Mouse (Mus musculus) limb, embryonic 14.5 days (tissue): ENCODE results near the gene Dkk3. TPM values are rescaled to one million over a fixed set of nuclear protein-coding genes. Genes with fewer than 3 reads are reported as not detected.

ENCODE experiments used
- ATAC-seq: fragments of 200-750 bp; cut with Nextera tagmentation; 2 replicates; pipeline ENCODE4 v1.8.0; 2017; ENCODE audit warnings: low read depth, moderate number of reproducible peaks, moderate TSS enrichment; ENCODE audit not compliant: low FRiP score
- DNase-seq: peaks from one replicate; pipeline ENCODE4 v3.0.0-alpha.2; 2015; ENCODE audit warnings: low spot score
- H3K27ac ChIP-seq: fragments of 300-500 bp; sonication (generic); replicated peaks from 2 replicates; pipeline ENCODE4 v1.5.1; 2014; ENCODE audit warnings: low read depth, mild to moderate bottlenecking, low read length, moderate library complexity, mixed read lengths
- H3K27me3 ChIP-seq: fragments of 300-500 bp; sonication (generic); 2 replicates; pipeline ENCODE4 v1.6.1; 2014; ENCODE audit warnings: low read length, mixed read lengths; ENCODE audit not compliant: control insufficient read depth, insufficient read depth
- H3K36me3 ChIP-seq: fragments of 300-500 bp; sonication (generic); 2 replicates; pipeline ENCODE4 v1.6.1; 2014; ENCODE audit warnings: mild to moderate bottlenecking, low read length, moderate library complexity, mixed read lengths; ENCODE audit not compliant: control insufficient read depth, insufficient read depth
- H3K4me1 ChIP-seq: fragments of 300-500 bp; sonication (generic); 2 replicates; pipeline ENCODE4 v1.6.1; 2014; ENCODE audit warnings: antibody characterized with exemption, low read length, mixed read lengths; ENCODE audit not compliant: control insufficient read depth, insufficient read depth
- H3K4me2 ChIP-seq: fragments of 300-500 bp; sonication (generic); replicated peaks from 2 replicates; pipeline ENCODE4 v1.6.1; 2014; ENCODE audit warnings: low read depth, mild to moderate bottlenecking, low read length, moderate library complexity; ENCODE audit not compliant: severe bottlenecking
- H3K4me3 ChIP-seq: fragments of 300-500 bp; sonication (generic); replicated peaks from 2 replicates; pipeline ENCODE4 v1.5.1; 2014; ENCODE audit warnings: low read length
- H3K9ac ChIP-seq: fragments of 300-500 bp; sonication (generic); 2 replicates; pipeline ENCODE4 v1.6.1; 2014; ENCODE audit warnings: mild to moderate bottlenecking, low read depth, low read length, moderate library complexity; ENCODE audit not compliant: severe bottlenecking
- H3K9me3 ChIP-seq: fragments of 300-500 bp; sonication (generic); 2 replicates; pipeline ENCODE4 v1.6.1; 2016; ENCODE audit warnings: low read length; ENCODE audit not compliant: control insufficient read depth
- POLR2A ChIP-seq: fragments of 200-500 bp; IDR thresholded peaks from 2 replicates; pipeline ENCODE4 v1.8.0; 2012; ENCODE audit warnings: inconsistent platforms, mild to moderate bottlenecking, moderate library complexity, borderline replicate concordance; ENCODE audit not compliant: insufficient read depth, insufficient read length; ENCODE audit errors: extremely low read depth
- WGBS: fragments of 180-500 bp; shearing (Covaris S2); extraction: QIAGEN DNeasy Blood & Tissue Kit; methylation state at CpG from one replicate; pipeline ENCODE4 v1.1.7; 2014; 5-methylcytosine and 5-hydroxymethylcytosine counted together
- polyA plus RNA-seq, 2 experiments: library from polyadenylated mRNA; depleted of rRNA in 1 of 2; stranded (reverse) in 1 of 2; unstranded in 1 of 2; fragments of >200 nt; fragmentation: Nextera tagmentation in 1 of 2; extraction: Ambion mirVana in 1 of 2; gene quantifications; 2 replicates each; pipeline versions ENCODE4 v1.2.1 to v1.2.3; 2012 to 2014

Gene Dkk3
- polyA plus RNA-seq, 2 experiments = 37.9 to 62.6 TPM

DNA sequence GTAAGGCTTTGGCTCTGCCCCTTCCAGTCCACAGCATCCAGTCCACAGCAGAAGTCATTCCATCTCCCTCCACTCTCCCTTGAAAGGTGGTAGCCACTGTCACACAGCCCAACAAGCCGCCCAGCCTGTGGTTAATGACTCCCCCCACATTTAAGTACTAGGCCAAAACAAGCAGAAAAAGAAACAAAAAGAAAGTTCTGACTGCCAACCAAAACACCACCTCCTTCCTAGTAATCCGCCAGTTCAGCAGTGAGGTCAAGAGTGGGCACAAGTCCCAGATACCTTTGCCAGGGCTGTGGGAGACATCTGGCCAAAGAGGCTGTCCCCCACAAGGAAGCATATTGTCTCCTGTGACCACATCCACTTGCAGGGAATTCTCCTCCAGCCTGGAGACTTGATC, 10.9 kb downstream of the Dkk3 start:
- Histone ChIP-seq H3K27me3 (no peaks in the 10 kb centered on the region), H3K4me3 (no peak overlapping the region), H3K36me3 (peaks cover 4% of the 10 kb centered on the region; the same call in 1 of the 2 replicates), H3K4me2 (no peak overlapping the region), H3K9ac (no peak overlapping the region), H3K9me3 (no peaks in the 10 kb centered on the region), H3K4me1 (peaks cover 16% of the 10 kb centered on the region), H3K27ac (no peak overlapping the region)
- no peak for TF ChIP-seq POLR2A
- 60% methylated on average over 2 of the region's 2 CpGs for WGBS
- DNase-seq (peak; percentile 49), ATAC-seq (0 out of 2 replicates have a peak, but pooled peaks have one; percentile 47)

DNA sequence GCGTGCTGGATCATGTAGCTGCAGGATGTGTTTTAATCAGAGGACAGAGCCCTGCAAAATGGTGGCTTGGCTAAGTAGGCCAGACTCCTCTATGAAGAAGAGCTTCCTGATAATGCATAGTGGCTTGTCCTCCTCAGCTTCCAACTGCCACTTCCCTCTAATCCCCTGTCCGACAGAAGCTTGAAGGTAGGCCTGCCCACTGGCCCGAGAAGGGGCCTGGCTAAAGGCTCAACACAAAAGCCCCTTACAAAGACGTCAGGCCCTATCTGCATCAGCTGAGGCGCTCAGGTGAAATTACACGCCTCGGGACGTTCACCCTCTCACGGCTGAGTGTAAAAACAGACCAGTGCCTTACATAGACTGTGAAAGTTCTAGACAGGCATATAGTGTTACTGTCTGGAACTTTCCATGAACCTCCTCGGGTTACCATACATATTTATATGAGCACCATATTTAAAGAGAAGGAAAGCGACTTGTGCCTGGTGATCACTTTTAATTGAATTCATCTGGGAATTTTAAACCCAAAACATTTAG, 14.1 kb downstream of the Dkk3 start:
- H3K27me3 ChIP-seq = no peaks in the 10 kb centered on the region
- no peaks in the 10 kb centered on the region; the same call in 1 of the 2 replicates for H3K36me3 ChIP-seq
- no peaks in the 10 kb centered on the region for H3K9me3 ChIP-seq
- TF ChIP-seq POLR2A = no peak
- H3K4me3 ChIP-seq = no peak overlapping the region
- peak overlapping the region; percentile 61 for H3K27ac ChIP-seq
- 22% methylated on average over 11 of the region's 11 CpGs for WGBS
- DNase-seq (peak; percentile 49), ATAC-seq (peak; percentile 78; the same call in 1 of the 2 replicates)
- H3K9ac ChIP-seq = no peak overlapping the region
- H3K4me2 ChIP-seq = no peak overlapping the region
- peaks cover 16% of the 10 kb centered on the region for H3K4me1 ChIP-seq

DNA sequence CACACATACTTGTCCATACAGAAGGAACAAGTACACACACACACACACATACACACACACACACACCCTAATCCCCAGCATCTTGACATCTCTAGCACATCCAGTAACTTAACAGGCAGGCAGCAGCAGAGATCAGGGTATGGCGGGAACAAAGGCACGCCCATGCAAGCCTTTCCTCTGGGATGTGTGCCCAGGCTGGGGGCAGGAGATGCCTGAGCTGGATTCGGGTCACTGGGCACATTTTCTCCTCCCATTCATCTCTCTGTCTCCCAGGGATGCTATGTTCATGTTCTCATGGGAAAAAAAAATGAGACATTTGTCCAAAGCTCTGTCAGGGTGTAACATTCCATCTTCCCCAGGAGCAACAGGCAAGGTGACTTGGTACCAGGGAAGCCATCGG, 14.9 kb downstream of the Dkk3 start:
- Histone ChIP-seq H3K27ac (no peak overlapping the region), H3K9me3 (no peaks in the 10 kb centered on the region), H3K4me2 (no peak overlapping the region), H3K4me3 (no peak overlapping the region), H3K27me3 (no peaks in the 10 kb centered on the region), H3K9ac (no peak overlapping the region), H3K4me1 (peaks cover 16% of the 10 kb centered on the region), H3K36me3 (no peaks in the 10 kb centered on the region; the same call in 1 of the 2 replicates)
- DNase-seq (no peak), ATAC-seq (no peak)
- WGBS = 81% methylated on average over 4 of the region's 4 CpGs
- TF ChIP-seq POLR2A = no peak

DNA sequence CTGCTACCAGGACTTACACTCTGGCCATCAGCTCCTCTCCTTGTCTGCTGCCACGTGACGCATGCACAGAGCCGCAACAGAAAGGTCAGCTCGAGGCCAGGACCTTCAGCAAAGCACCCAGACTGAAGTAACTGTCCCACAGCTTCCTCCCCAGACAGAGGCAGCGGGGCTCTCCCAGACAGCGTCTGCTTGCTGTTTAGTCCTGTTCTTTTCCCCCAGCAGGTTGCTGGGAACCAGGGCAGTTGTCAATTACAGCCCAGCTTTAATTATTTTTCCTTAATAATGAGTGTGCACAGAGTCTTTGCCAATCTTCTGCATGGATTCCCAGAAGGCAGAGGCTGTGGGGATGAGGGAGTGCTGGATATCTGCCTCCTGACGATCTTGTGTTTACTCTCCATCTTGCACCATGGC, 15.8 kb downstream of the Dkk3 start:
- 44% methylated on average over 7 of the region's 7 CpGs for WGBS

DNA sequence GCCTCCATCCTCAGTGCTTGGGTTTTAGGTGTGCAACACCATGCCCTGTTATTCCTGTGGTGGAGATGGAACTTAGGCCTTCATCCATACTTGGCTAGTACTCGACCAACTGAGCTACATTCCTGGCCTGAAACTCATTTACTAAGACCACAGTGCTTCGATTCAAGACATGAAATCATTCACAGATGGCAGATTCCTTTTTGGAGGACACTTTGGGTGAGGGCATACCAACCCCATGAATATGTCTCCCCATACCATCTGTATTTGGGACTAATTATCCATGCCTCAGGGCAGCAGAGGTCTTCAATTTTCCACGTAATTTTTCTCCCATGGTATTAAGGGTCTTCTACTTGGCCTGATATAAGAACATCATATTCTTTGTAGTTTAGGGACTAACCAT, 16.2 kb downstream of the Dkk3 start:
- Histone ChIP-seq H3K4me3 (no peak overlapping the region), H3K9ac (no peak overlapping the region), H3K27me3 (no peaks in the 10 kb centered on the region), H3K9me3 (no peaks in the 10 kb centered on the region), H3K36me3 (no peaks in the 10 kb centered on the region; the same call in 1 of the 2 replicates), H3K4me1 (peaks cover 16% of the 10 kb centered on the region), H3K27ac (no peak overlapping the region), H3K4me2 (no peak overlapping the region)
- ATAC-seq (no peak), DNase-seq (no peak)
- WGBS = 55% methylated on average over 3 of the region's 3 CpGs
- no peak for TF ChIP-seq POLR2A

More for the DNA sequence above, 15.8 kb downstream of the Dkk3 start:
- no peak overlapping the region for H3K4me2 ChIP-seq
- H3K4me1 ChIP-seq = peaks cover 16% of the 10 kb centered on the region
- TF ChIP-seq POLR2A = no peak
- no peaks in the 10 kb centered on the region for H3K27me3 ChIP-seq
- H3K9ac ChIP-seq = no peak overlapping the region
- ATAC-seq (no peak), DNase-seq (no peak)
- no peaks in the 10 kb centered on the region for H3K9me3 ChIP-seq
- no peak overlapping the region for H3K4me3 ChIP-seq
- no peak overlapping the region for H3K27ac ChIP-seq
- no peaks in the 10 kb centered on the region; the same call in 1 of the 2 replicates for H3K36me3 ChIP-seq
